Mouse (Mus musculus): Measurements from ENCODE around the gene Nudt19.
"Not testable (repeated sequence)": the region's sequence is repeated elsewhere in the genome, so short reads cannot be mapped to it uniquely, and the experiment has no call there.

Nudt19 gene

DNA sequence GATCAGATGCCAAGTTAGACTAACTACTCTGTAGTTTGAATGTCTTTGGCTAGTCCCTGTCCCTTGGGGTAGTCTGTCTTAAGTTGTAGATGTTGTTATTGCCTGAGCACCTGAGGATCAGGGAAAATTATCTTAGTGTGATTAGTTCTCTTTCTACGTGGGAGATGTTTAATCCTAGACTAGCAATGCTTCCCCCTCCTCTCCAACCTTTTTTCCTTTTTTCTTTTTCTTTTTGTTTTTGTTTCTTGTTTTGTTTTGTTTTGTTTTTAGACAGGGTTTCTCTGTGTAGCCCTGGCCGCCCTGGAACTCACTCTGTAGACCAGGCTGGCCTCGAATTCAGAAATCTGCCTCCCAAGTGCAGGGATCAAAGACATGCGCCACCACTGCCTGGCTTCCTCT is at the start of gene Nudt19:
Nudt19 (minus strand) TSS at position 100 of the 399 bp plus-strand sequence.
- DNase-seq (ENCODE audit: low spot score): no peak

GRCm38 (mm10) chr7:35602766-35603165 is 46.7 kb upstream of the Nudt19 start:
- DNase-seq (ENCODE audit: low spot score): no peak

DNA sequence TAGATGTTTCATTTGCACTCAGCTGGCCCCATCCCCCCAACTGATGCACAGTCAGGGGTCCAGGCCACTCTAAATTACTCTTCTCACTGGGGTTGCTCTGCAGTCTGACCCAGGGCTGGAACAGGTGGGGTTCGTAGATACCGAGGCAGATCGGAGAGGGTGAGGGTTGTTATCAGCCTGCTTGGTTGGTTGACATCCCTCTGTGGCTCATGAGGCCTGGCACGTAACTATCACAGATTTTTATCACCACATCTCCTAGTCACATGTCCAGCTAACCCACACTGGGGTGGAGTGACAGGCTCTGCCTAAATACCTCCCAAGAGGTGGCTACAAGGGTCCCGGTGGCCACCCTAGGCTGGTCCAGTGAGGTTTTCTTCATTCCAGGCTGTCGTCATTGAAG is 45.0 kb upstream of the Nudt19 start:
- no peak for DNase-seq (ENCODE audit: low spot score)

- no peak for DNase-seq (ENCODE audit: low spot score)
Measured at GRCm38 (mm10) chr7:35600031-35600430, 43.9 kb upstream of the Nudt19 start.

DNA sequence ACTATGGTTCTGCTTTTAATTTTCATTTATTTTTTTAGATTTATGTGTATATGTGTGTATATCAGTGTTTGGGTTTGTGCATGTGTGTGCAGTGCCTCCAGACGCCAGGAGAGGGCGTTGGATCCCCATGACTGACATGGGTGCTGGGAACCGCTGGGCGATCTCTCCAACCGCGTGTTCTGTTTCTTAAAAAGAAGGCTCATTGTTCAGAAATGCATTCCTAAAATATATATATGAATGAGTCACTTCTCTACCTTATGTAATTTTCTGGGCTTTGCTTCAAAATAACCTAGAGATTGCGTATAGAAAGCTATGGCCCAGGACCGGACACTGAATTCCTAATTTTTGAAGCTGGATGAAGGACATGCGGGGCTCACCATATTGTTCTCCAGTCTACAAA is 43.4 kb upstream of the Nudt19 start:
- DNase-seq (ENCODE audit: low spot score): no peak

GRCm38 (mm10) chr7:35594311-35594710 is 38.2 kb upstream of the Nudt19 start:
- no peak for DNase-seq (ENCODE audit: low spot score)

DNA sequence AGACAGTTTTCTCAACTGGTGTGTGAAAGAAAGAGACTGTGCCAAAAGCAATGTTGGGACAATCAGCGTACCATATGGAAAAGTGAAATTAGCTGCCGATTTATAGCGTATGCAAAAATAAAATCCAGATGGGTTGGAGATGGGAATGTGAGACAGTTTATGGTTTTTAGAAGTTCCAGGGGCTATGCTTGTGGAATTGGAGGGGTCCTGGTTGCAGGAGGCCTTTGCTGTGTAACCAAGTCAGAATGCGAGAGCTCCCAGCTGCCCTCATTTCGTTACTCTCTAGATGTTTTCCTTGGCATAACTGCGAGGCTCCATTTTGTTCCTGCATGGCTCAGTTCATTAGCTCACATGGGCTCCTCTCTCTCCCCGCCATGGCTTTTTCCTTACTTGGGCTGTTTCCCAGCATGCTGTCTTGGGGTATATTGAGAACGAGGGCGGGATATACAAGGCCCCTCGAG is 34.7 kb upstream of the Nudt19 start:
- no peak for DNase-seq (ENCODE audit: low spot score)

DNA sequence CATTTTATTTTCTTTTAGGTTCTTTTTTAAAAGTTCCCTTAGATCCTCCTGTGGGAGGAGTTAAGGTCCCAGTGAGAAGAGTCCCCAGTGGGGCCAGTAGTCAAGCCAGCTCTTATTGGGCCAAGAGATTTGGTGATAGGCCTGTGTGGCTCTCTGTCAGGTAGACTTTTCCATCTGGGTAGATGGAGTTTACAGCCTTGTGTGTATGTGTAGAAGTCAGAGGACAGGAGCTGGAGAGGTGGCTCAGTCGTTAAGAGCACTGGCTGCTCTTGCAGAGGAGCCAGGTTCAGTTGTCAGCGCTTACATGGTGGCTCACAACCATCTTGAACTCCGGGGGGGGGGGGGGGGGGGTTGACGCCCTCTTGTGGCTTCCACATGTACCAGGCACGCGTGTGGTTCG is 33.4 kb upstream of the Nudt19 start:
- no peak for DNase-seq (ENCODE audit: low spot score)

DNA sequence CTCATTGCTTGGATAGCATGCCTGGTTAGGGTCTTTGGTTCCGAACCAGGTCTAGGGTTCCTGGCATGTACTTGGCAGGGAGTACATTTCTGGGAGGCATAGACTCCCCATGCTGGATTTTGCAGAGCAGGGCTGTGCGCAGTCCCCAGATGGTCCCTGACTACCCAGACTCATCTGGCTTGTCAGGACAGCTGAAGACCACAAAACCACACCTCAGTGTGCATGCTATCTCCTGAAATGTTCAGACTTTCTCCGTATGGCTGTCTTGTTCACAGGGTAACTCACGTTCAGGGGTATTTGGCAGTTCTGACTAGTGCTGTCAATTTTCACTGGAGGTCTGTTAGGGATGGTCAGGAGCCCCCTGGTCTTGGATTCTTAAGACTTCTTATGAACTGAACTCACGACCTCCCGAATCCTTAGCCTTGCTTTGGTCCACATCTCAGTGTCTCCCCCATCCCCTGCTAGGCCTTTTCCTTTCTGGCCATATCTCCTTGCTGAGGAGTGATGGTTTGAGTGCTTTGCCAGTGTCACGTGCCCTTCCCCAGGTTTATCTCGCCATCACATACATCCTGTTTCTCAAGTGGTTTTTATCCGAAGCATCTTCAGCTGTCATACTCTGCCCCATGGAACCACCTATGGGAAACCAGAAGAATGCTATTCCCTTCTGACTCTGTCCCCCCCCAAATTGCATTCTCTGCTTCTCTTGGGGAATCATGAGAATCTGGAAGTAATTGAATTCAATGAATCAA is 32.8 kb upstream of the Nudt19 start:
- DNase-seq (ENCODE audit: low spot score): no peak

- peak; percentile 36 for DNase-seq (ENCODE audit: low spot score)
Measured at GRCm38 (mm10) chr7:35587728-35588127, 31.6 kb upstream of the Nudt19 start.

DNA sequence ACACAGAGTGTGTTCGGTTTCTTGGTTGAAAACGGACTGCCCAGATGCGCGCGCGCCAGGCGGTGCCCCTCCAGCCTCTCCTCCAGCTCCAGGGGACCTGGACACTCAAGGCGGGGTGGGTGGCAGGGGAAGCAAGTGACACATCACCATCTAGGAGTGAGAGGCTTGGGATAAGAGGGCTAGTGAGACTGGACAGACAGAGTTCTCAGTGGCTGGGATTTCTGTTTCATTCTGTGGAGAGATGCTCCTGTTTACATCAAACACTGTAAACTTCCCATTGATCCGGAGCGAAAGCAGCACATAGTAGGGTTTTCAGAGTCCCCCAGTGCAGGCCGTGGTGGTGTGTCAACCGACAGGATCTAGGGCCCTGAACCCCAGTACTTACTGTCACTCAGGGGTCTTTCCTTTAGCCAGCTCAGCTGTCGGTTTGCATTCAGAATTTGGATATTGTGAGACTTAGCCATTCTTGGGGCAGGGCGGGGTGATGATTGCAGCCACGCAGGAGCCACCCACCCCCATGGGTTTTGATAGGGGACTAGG is 30.9 kb upstream of the Nudt19 start:
- no peak for DNase-seq (ENCODE audit: low spot score)

GRCm38 (mm10) chr7:35586055-35586905 is 30.2 kb upstream of the Nudt19 start, which contains the start of gene Ankrd27:
Ankrd27 (plus strand) TSS chr7:35586244.
- peak; percentile 96 for DNase-seq (ENCODE audit: low spot score)

DNA sequence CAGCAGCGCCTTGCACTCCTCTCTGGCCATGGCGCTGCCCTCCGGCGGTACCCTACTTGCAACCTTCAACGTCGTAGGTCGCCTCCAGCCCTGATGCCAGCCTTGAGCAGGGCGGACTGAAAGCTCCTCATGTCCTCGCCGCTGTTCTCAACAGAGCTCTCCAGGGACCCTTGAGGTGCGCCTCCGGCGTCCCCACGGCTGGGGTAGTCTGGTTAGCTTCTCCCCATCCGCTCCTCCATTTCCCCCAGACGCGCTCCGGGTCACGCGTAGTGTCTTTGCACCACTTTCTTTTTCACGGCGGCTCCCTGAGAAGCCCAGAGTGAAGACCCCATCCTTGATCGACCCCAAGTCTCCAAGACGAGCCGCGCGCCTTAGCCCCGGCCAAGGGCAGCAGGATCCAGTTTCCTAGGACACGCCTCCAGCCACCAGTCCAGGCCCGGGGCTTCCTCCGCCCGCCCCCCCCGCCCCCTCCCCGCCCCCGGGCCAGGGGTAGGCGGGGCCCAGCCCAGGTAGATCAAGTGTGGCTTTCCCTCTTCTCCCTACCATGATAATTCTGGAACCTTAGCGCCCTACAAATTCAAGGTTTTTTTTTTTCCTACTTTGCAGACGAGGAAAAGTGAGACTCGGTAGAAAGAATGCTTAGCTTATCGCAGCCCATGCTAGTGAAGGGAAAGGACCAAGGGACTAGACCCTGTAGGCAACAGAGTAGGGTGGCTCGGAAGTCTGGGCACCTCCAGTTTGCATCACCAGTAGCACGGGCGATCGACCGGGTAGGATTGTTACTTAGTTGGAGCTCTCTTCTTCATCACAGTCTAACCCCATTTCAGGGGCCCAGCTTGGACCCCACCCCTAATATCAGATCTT is 29.3 kb upstream of the Nudt19 start, which contains the start of gene Rgs9bp:
Rgs9bp (minus strand) TSS at position 392 of the 864 bp plus-strand sequence.
- peak; percentile 89 for DNase-seq (ENCODE audit: low spot score)

DNA sequence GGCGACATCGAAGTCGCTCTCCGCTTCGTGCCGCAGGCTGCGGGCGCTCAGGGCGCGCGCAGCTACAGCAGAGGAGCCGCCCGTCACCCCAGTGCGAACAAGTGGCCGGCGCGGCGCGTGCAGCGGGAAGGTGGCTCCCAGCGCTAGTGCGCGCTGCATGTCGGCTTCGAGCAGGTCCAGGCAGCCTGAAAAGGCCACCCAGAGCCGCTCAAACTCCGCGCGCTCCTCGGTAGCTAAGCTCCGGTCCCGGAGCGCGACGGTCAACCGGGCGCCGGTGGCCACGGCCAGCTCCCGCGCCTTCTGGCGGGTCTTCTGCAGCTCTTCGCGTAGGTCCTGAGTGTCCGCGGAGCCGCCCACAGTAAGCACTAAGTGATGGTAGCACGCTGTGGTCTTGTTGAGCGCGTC is 28.7 kb upstream of the Nudt19 start:
- peak; percentile 40 for DNase-seq (ENCODE audit: low spot score)

- DNase-seq (ENCODE audit: low spot score): no peak
Measured at GRCm38 (mm10) chr7:35584068-35584785, 28.1 kb upstream of the Nudt19 start.

DNA sequence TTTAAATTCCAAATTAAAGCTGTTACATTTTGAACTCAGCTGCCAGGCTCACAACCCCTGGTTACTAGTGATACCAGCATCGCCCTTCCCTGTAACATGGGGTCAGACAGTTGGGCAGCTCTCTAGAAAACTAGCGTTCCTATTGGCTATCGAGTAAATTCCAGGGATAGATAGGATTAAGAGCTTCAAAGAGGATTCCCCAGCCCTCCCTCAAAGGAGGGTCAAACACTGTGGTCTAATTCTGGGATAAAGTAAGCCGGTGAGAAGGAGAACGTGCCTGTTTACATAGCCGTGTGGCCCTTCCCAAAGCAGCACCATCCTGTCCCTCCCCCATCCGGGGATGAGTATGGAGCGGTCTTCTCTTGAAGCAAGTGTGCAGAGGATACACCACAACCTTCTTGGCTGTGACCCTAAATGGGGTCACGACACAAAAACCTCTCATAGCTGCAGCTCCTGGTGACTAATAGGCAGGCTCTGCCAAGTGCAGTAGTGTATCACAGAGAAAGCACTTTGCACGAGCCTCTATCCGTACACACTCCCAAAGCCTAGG is 27.4 kb upstream of the Nudt19 start:
- DNase-seq (ENCODE audit: low spot score): peak; percentile 37

DNA sequence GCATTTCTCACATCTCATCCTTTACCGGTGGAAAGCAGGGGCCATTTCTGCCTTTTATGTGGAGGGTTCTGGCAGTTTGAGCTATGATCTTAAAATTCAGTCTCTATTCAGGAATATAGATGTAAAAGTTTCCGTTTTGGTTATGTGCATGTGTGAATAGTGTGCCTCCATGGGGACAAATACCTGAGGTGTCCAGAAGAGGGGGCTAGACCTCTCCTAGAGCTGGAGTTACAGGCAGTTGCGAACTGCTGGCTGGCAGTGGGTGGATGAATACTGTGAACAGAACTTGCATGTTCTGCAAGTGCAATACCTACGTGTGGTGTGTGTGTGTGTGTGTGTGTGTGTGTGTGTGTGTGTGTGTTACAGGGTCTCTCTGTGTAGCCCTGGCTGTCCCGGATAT is 26.6 kb upstream of the Nudt19 start:
- no peak for DNase-seq (ENCODE audit: low spot score)

- no peak for DNase-seq (ENCODE audit: low spot score)
Measured at GRCm38 (mm10) chr7:35579849-35580248, 23.7 kb upstream of the Nudt19 start.

GRCm38 (mm10) chr7:35570883-35571282 is 14.8 kb upstream of the Nudt19 start:
- DNase-seq (ENCODE audit: low spot score): not testable (repeated sequence)

- not testable (repeated sequence) for DNase-seq (ENCODE audit: low spot score)
Measured at GRCm38 (mm10) chr7:35569724-35570123, 13.6 kb upstream of the Nudt19 start.

GRCm38 (mm10) chr7:35565965-35566364 is 9.9 kb upstream of the Nudt19 start:
- not testable (repeated sequence) for DNase-seq (ENCODE audit: low spot score)

Measured in yolk sac, embryonic 10.5 days (tissue).